Mouse (Mus musculus): ENCODE results near the gene C2cd4c. TPM values are rescaled to one million over a fixed set of nuclear protein-coding genes. Genes with fewer than 3 reads are reported as not detected.

Gene C2cd4c
- polyA plus RNA-seq, 1 experiment from 2014 or later = not detected

- Histone ChIP-seq H3K4me2 (no peak within 1 kb of the TSS), H3K4me1 (no peaks in the 10 kb centered on the region), H3K9ac (no peak within 1 kb of the TSS), H3K9me3 (no peaks in the 10 kb centered on the region), H3K36me3 (no peaks in the 10 kb centered on the region), H3K4me3 (no peak within 1 kb of the TSS), H3K27ac (no peak within 1 kb of the TSS), H3K27me3 (no peaks in the 10 kb centered on the region)
- WGBS = 83% methylated on average over 5 of the region's 5 CpGs
- no peak; the same call in 1 of the 2 replicates for ATAC-seq (ENCODE audit: insufficient number of reproducible peaks, insufficient read depth, low FRiP score, low TSS enrichment, low read depth)
Measured at GRCm38 (mm10) chr10:79587061-79587751, 26.6 kb downstream of the C2cd4c start, which contains the start of gene Theg. Gene Theg, minus strand, starts transcription at chr10:79587331.

GRCm38 (mm10) chr10:79586243-79586642 is 27.6 kb downstream of the C2cd4c start:
- Histone ChIP-seq H3K4me3 (no peak overlapping the region), H3K4me2 (no peak overlapping the region), H3K27ac (no peak overlapping the region), H3K9me3 (no peaks in the 10 kb centered on the region), H3K4me1 (no peaks in the 10 kb centered on the region), H3K9ac (no peak overlapping the region), H3K36me3 (no peaks in the 10 kb centered on the region), H3K27me3 (no peaks in the 10 kb centered on the region)
- ATAC-seq (ENCODE audit: insufficient number of reproducible peaks, insufficient read depth, low FRiP score, low TSS enrichment, low read depth) = no peak
- WGBS = 79% methylated on average over 8 of the region's 8 CpGs

GRCm38 (mm10) chr10:79585723-79586122 is 28.1 kb downstream of the C2cd4c start:
- no peak overlapping the region for H3K4me3 ChIP-seq
- H3K4me1 ChIP-seq = no peaks in the 10 kb centered on the region
- H3K36me3 ChIP-seq = no peaks in the 10 kb centered on the region
- WGBS = 97% methylated on average over 5 of the region's 5 CpGs
- ATAC-seq (ENCODE audit: insufficient number of reproducible peaks, insufficient read depth, low FRiP score, low TSS enrichment, low read depth) = no peak
- H3K27ac ChIP-seq = no peak overlapping the region
- H3K27me3 ChIP-seq = no peaks in the 10 kb centered on the region
- H3K4me2 ChIP-seq = no peak overlapping the region
- no peaks in the 10 kb centered on the region for H3K9me3 ChIP-seq
- no peak overlapping the region for H3K9ac ChIP-seq

GRCm38 (mm10) chr10:79585136-79585535 is 28.7 kb downstream of the C2cd4c start:
- no peak overlapping the region for H3K27ac ChIP-seq
- no peak overlapping the region for H3K4me2 ChIP-seq
- H3K4me3 ChIP-seq = no peak overlapping the region
- ATAC-seq (ENCODE audit: insufficient number of reproducible peaks, insufficient read depth, low FRiP score, low TSS enrichment, low read depth) = no peak
- H3K9ac ChIP-seq = no peak overlapping the region
- no peaks in the 10 kb centered on the region for H3K9me3 ChIP-seq
- H3K4me1 ChIP-seq = no peaks in the 10 kb centered on the region
- no peaks in the 10 kb centered on the region for H3K36me3 ChIP-seq
- WGBS = 91% methylated on average over 6 of the region's 6 CpGs
- H3K27me3 ChIP-seq = no peaks in the 10 kb centered on the region

- H3K9ac ChIP-seq = no peak overlapping the region
- H3K27ac ChIP-seq = no peak overlapping the region
- no peaks in the 10 kb centered on the region for H3K4me1 ChIP-seq
- no peak overlapping the region for H3K4me2 ChIP-seq
- 82% methylated on average over 9 of the region's 9 CpGs for WGBS
- no peaks in the 10 kb centered on the region for H3K36me3 ChIP-seq
- no peaks in the 10 kb centered on the region for H3K9me3 ChIP-seq
- 0 out of 2 replicates have a peak, but pooled peaks cover 3% of the 10 kb centered on the region for H3K27me3 ChIP-seq
- ATAC-seq (ENCODE audit: insufficient number of reproducible peaks, insufficient read depth, low FRiP score, low TSS enrichment, low read depth) = no peak
- H3K4me3 ChIP-seq = no peak overlapping the region
Measured at GRCm38 (mm10) chr10:79584426-79584825, 29.4 kb downstream of the C2cd4c start.

- ATAC-seq (ENCODE audit: insufficient number of reproducible peaks, insufficient read depth, low FRiP score, low TSS enrichment, low read depth) = no peak
- Histone ChIP-seq H3K36me3 (no peaks in the 10 kb centered on the region), H3K27me3 (0 out of 2 replicates have a peak, but pooled peaks cover 3% of the 10 kb centered on the region), H3K4me3 (no peak overlapping the region), H3K4me2 (no peak overlapping the region), H3K27ac (no peak overlapping the region), H3K9me3 (no peaks in the 10 kb centered on the region), H3K4me1 (no peaks in the 10 kb centered on the region), H3K9ac (no peak overlapping the region)
- WGBS = 62% methylated on average over 7 of the region's 7 CpGs
Measured at GRCm38 (mm10) chr10:79584021-79584420, 29.8 kb downstream of the C2cd4c start.

- H3K9me3 ChIP-seq = no peaks in the 10 kb centered on the region
- no peak overlapping the region for H3K27ac ChIP-seq
- 0 out of 2 replicates have a peak, but pooled peaks cover 3% of the 10 kb centered on the region for H3K27me3 ChIP-seq
- H3K9ac ChIP-seq = no peak overlapping the region
- H3K4me3 ChIP-seq = no peak overlapping the region
- 89% methylated on average over 8 of the region's 8 CpGs for WGBS
- no peaks in the 10 kb centered on the region for H3K4me1 ChIP-seq
- no peak overlapping the region for H3K4me2 ChIP-seq
- H3K36me3 ChIP-seq = no peaks in the 10 kb centered on the region
- ATAC-seq (ENCODE audit: insufficient number of reproducible peaks, insufficient read depth, low FRiP score, low TSS enrichment, low read depth) = no peak
Measured at GRCm38 (mm10) chr10:79581501-79581900, 32.3 kb downstream of the C2cd4c start.

- Histone ChIP-seq H3K27ac (no peak overlapping the region), H3K9me3 (no peaks in the 10 kb centered on the region), H3K4me3 (no peak overlapping the region), H3K36me3 (no peaks in the 10 kb centered on the region), H3K27me3 (0 out of 2 replicates have a peak, but pooled peaks cover 3% of the 10 kb centered on the region), H3K4me2 (no peak overlapping the region), H3K9ac (no peak overlapping the region), H3K4me1 (no peaks in the 10 kb centered on the region)
- 36% methylated on average over 6 of the region's 6 CpGs for WGBS
- ATAC-seq (ENCODE audit: insufficient number of reproducible peaks, insufficient read depth, low FRiP score, low TSS enrichment, low read depth) = no peak
Measured at GRCm38 (mm10) chr10:79580811-79581210, 33.0 kb downstream of the C2cd4c start.

- no peak overlapping the region for H3K27ac ChIP-seq
- H3K27me3 ChIP-seq = 0 out of 2 replicates have a peak, but pooled peaks cover 3% of the 10 kb centered on the region
- no peak for ATAC-seq (ENCODE audit: insufficient number of reproducible peaks, insufficient read depth, low FRiP score, low TSS enrichment, low read depth)
- H3K4me2 ChIP-seq = no peak overlapping the region
- 63% methylated on average over 7 of the region's 7 CpGs for WGBS
- no peaks in the 10 kb centered on the region for H3K36me3 ChIP-seq
- no peaks in the 10 kb centered on the region for H3K9me3 ChIP-seq
- no peak overlapping the region for H3K4me3 ChIP-seq
- no peaks in the 10 kb centered on the region for H3K4me1 ChIP-seq
- H3K9ac ChIP-seq = no peak overlapping the region
Measured at GRCm38 (mm10) chr10:79580356-79580755, 33.5 kb downstream of the C2cd4c start.

GRCm38 (mm10) chr10:79579781-79580180 is 34.0 kb downstream of the C2cd4c start:
- H3K4me1 ChIP-seq = no peaks in the 10 kb centered on the region
- H3K9ac ChIP-seq = no peak overlapping the region
- no peaks in the 10 kb centered on the region for H3K36me3 ChIP-seq
- H3K27ac ChIP-seq = no peak overlapping the region
- no peak overlapping the region for H3K4me2 ChIP-seq
- no peaks in the 10 kb centered on the region for H3K9me3 ChIP-seq
- no peak overlapping the region for H3K4me3 ChIP-seq
- WGBS = 76% methylated on average over 12 of the region's 12 CpGs
- H3K27me3 ChIP-seq = 0 out of 2 replicates have a peak, but pooled peaks cover 3% of the 10 kb centered on the region
- ATAC-seq (ENCODE audit: insufficient number of reproducible peaks, insufficient read depth, low FRiP score, low TSS enrichment, low read depth) = no peak

- no peaks in the 10 kb centered on the region for H3K36me3 ChIP-seq
- no peak overlapping the region for H3K4me2 ChIP-seq
- H3K27me3 ChIP-seq = 0 out of 2 replicates have a peak, but pooled peaks cover 3% of the 10 kb centered on the region
- no peak overlapping the region for H3K4me3 ChIP-seq
- 78% methylated on average over 7 of the region's 7 CpGs for WGBS
- no peak overlapping the region for H3K27ac ChIP-seq
- ATAC-seq (ENCODE audit: insufficient number of reproducible peaks, insufficient read depth, low FRiP score, low TSS enrichment, low read depth) = no peak
- no peak overlapping the region for H3K9ac ChIP-seq
- H3K4me1 ChIP-seq = no peaks in the 10 kb centered on the region
- no peaks in the 10 kb centered on the region for H3K9me3 ChIP-seq
Measured at GRCm38 (mm10) chr10:79578891-79579290, 34.9 kb downstream of the C2cd4c start.

GRCm38 (mm10) chr10:79578276-79578675 is 35.5 kb downstream of the C2cd4c start:
- Histone ChIP-seq H3K27ac (no peak overlapping the region), H3K27me3 (0 out of 2 replicates have a peak, but pooled peaks cover 3% of the 10 kb centered on the region), H3K36me3 (no peaks in the 10 kb centered on the region), H3K9ac (no peak overlapping the region), H3K9me3 (no peaks in the 10 kb centered on the region), H3K4me3 (no peak overlapping the region), H3K4me2 (no peak overlapping the region), H3K4me1 (no peaks in the 10 kb centered on the region)
- ATAC-seq (ENCODE audit: insufficient number of reproducible peaks, insufficient read depth, low FRiP score, low TSS enrichment, low read depth) = no peak
- 35% methylated on average over 9 of the region's 9 CpGs for WGBS

Data from embryonic facial prominence, embryonic 13.5 days (tissue).